Mouse (Mus musculus) heart, embryonic 10.5 days (tissue): Measurements from ENCODE around the gene Smpdl3b. TPM values are rescaled to one million over a fixed set of nuclear protein-coding genes. Genes with fewer than 3 reads are reported as not detected.

ENCODE experiments used
- DNase-seq: peaks from one replicate; pipeline ENCODE4 v3.0.0-alpha.2; 2017; ENCODE audit warnings: low spot score
- H3K27ac ChIP-seq: fragments of 300-500 bp; sonication (generic); 2 replicates; pipeline ENCODE4 v1.5.1; 2016; ENCODE audit warnings: mild to moderate bottlenecking
- H3K27me3 ChIP-seq: fragments of 300-500 bp; sonication (generic); 2 replicates; pipeline ENCODE4 v1.6.1; 2016; ENCODE audit warnings: mild to moderate bottlenecking; ENCODE audit not compliant: poor library complexity, insufficient read depth, severe bottlenecking
- H3K36me3 ChIP-seq: fragments of 300-500 bp; sonication (generic); 2 replicates; pipeline ENCODE4 v1.6.1; 2016; ENCODE audit warnings: mild to moderate bottlenecking, moderate library complexity
- H3K4me1 ChIP-seq: fragments of 300-500 bp; sonication (generic); 2 replicates; pipeline ENCODE4 v1.6.1; 2016; ENCODE audit warnings: mild to moderate bottlenecking
- H3K4me3 ChIP-seq: fragments of 300-500 bp; sonication (generic); 2 replicates; pipeline ENCODE4 v1.5.1; 2016; ENCODE audit warnings: mild to moderate bottlenecking, moderate library complexity
- H3K9me3 ChIP-seq: fragments of 300-500 bp; sonication (generic); 2 replicates; pipeline ENCODE4 v1.6.1; 2016; ENCODE audit warnings: mild to moderate bottlenecking, moderate library complexity
- WGBS: fragments of 180-500 bp; shearing (Covaris S2); methylation state at CpG from one replicate; pipeline ENCODE4 v1.1.7; 2016; 5-methylcytosine and 5-hydroxymethylcytosine counted together
- polyA plus RNA-seq: library from polyadenylated mRNA; unstranded; fragments of >200 nt; fragmentation: Nextera tagmentation; extraction: Ambion mirVana; gene quantifications from 2 replicates; pipeline ENCODE4 v1.2.1, GENCODE M21; 2016

The Smpdl3b gene
- polyA plus RNA-seq, 1 experiment from 2014 or later = 6.2 TPM

DNA sequence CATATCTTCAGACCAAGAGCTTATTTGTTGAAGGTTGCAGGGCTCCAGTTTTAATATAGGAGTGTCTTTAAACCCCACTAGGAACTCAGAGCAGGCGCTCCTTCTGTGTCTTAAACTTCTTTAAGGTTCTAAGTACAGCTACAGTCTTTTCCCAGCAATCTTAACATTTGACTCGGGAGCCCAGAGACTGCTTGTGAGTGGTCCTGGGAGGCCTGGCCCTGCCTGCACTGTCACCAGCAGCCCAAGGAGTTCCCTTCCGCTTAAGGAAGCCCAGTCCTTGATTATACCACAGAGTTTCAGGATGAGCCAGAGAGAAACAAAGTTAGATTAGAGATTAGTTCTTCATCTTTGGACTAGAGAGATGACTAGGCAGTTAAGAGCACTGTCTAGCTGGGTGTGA, 63.7 kb downstream of the Smpdl3b start:
- no peak for DNase-seq
- H3K4me3 ChIP-seq = no peak overlapping the region
- 92% methylated on average over 3 of the region's 3 CpGs for WGBS
- H3K27me3 ChIP-seq = no peaks in the 10 kb centered on the region
- H3K4me1 ChIP-seq = no peaks in the 10 kb centered on the region
- H3K27ac ChIP-seq = no peak overlapping the region
- H3K9me3 ChIP-seq = no peaks in the 10 kb centered on the region
- peaks cover 73% of the 10 kb centered on the region for H3K36me3 ChIP-seq

DNA sequence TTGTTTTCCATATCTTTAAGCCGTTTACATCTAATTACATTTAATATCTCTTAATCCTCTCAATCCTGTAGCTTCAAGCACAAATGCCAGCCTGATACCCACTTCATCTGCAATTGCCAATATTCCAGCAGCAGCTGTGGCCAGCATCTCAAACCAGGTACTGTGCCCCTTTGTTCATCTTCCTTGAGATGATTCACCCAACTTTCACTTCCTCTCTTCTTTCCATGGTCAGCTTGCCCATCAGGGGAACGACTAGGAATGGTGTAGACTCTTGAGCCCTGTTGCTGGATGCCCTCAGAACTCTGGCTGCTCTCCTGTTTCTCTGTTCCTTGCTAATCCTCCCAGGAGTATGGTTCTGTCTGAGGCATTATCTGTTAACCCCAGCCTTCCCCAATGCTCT, 67.4 kb downstream of the Smpdl3b start:
- peaks cover 63% of the 10 kb centered on the region for H3K36me3 ChIP-seq
- DNase-seq = no peak
- H3K4me3 ChIP-seq = no peak overlapping the region
- H3K9me3 ChIP-seq = no peaks in the 10 kb centered on the region
- H3K4me1 ChIP-seq = no peaks in the 10 kb centered on the region
- no peaks in the 10 kb centered on the region for H3K27me3 ChIP-seq
- no peak overlapping the region for H3K27ac ChIP-seq
- WGBS = 76% methylated on average over 2 of the region's 2 CpGs

Other genes with a start within 250 kb of the Smpdl3b start
- gene Sesn2, start 246.8 kb downstream of the Smpdl3b start, polyA plus RNA-seq = 9.6 and 10.1 TPM in 2 replicates
- 980 and 1,090 TPM in 2 replicates for gene Atpif1, start 223.6 kb downstream of the Smpdl3b start, polyA plus RNA-seq
- 143 and 194 TPM in 2 replicates for gene Dnajc8, start 221.7 kb downstream of the Smpdl3b start, polyA plus RNA-seq
- 0.11 and 0.35 TPM in 2 replicates for gene Ptafr, start 193.2 kb downstream of the Smpdl3b start, polyA plus RNA-seq
- gene Eya3, start 118.3 kb downstream of the Smpdl3b start, polyA plus RNA-seq = 27.4 and 33.0 TPM in 2 replicates
- 4.8 and 5.4 TPM in 2 replicates for gene Xkr8, start 24.7 kb downstream of the Smpdl3b start, polyA plus RNA-seq
- gene Rpa2, start 11.1 kb upstream of the Smpdl3b start, polyA plus RNA-seq = 107 and 131 TPM in 2 replicates
- gene Themis2, start 39.1 kb upstream of the Smpdl3b start, polyA plus RNA-seq = 0.27 and 0.40 TPM in 2 replicates
- 43.1 and 49.1 TPM in 2 replicates for gene Ppp1r8, start 85.9 kb upstream of the Smpdl3b start, polyA plus RNA-seq
- gene Stx12, start 127.3 kb upstream of the Smpdl3b start, polyA plus RNA-seq = 54.6 and 58.1 TPM in 2 replicates
- 32.3 and 33.1 TPM in 2 replicates for gene Fam76a, start 165.3 kb upstream of the Smpdl3b start, polyA plus RNA-seq
- 0.36 and 0.43 TPM in 2 replicates for gene Fgr, start 216.8 kb upstream of the Smpdl3b start, polyA plus RNA-seq